Mouse (Mus musculus) monocyte, adult 5-6 weeks (primary cell): ENCODE measurements around the gene Pbx3. TPM values are rescaled to one million over a fixed set of nuclear protein-coding genes. Genes with fewer than 3 reads are reported as not detected.

ENCODE experiments used
- ATAC-seq: fragments of 153-309, 156-312 bp; replicated peaks from 2 replicates; pipeline ENCODE4 v1.8.0; 2017; ENCODE audit warnings: mild to moderate bottlenecking; ENCODE audit not compliant: low TSS enrichment, insufficient number of reproducible peaks, severe bottlenecking, poor library complexity, low FRiP score
- total RNA-seq: library from RNA; stranded (forward); fragments of 200-1000, 200-491, 200-594 nt; gene quantifications from 3 replicates; pipeline ENCODE4 v1.2.3, GENCODE M21; 2017

Gene Pbx3
- total RNA-seq, 1 experiment from 2014 or later, result 24.6 TPM

GRCm38 (mm10) chr2:34169626-34170025 lies 203.3 kb downstream of the Pbx3 start:
- no peak for ATAC-seq

- no peak for ATAC-seq
These were observed 204.8 kb downstream of the Pbx3 start for GRCm38 (mm10) chr2:34168191-34168590.

GRCm38 (mm10) chr2:34162484-34162883 lies 210.5 kb downstream of the Pbx3 start:
- ATAC-seq, result no peak

- no peak for ATAC-seq
These were observed 215.2 kb downstream of the Pbx3 start for GRCm38 (mm10) chr2:34157746-34158145.

- ATAC-seq, result no peak
These were observed 218.1 kb downstream of the Pbx3 start for GRCm38 (mm10) chr2:34154833-34155232.

- ATAC-seq, result no peak
These were observed 219.6 kb downstream of the Pbx3 start for GRCm38 (mm10) chr2:34153336-34153735.

GRCm38 (mm10) chr2:34150560-34150959 lies 222.4 kb downstream of the Pbx3 start:
- ATAC-seq, result no peak

GRCm38 (mm10) chr2:34148214-34148613 lies 224.7 kb downstream of the Pbx3 start:
- ATAC-seq, result no peak

- ATAC-seq, result no peak
These were observed 225.5 kb downstream of the Pbx3 start for GRCm38 (mm10) chr2:34147476-34147875.

GRCm38 (mm10) chr2:34147036-34147435 lies 225.9 kb downstream of the Pbx3 start:
- no peak for ATAC-seq

GRCm38 (mm10) chr2:34146431-34146830 lies 226.5 kb downstream of the Pbx3 start:
- no peak for ATAC-seq

GRCm38 (mm10) chr2:34139470-34140158 lies 233.3 kb downstream of the Pbx3 start:
- no peak for ATAC-seq

- no peak for ATAC-seq
These were observed 237.6 kb downstream of the Pbx3 start for GRCm38 (mm10) chr2:34135316-34135715.

GRCm38 (mm10) chr2:34132751-34133150 lies 240.2 kb downstream of the Pbx3 start:
- ATAC-seq, result no peak

- ATAC-seq, result no peak
These were observed 243.2 kb downstream of the Pbx3 start for GRCm38 (mm10) chr2:34129674-34130267.

- no peak for ATAC-seq
These were observed 245.1 kb downstream of the Pbx3 start for GRCm38 (mm10) chr2:34127871-34128270.

- no peak for ATAC-seq
These were observed 249.0 kb downstream of the Pbx3 start for GRCm38 (mm10) chr2:34123896-34124295.
